Mouse (Mus musculus): ENCODE results near the gene Rpl37.
"Not testable (repeated sequence)": the region's sequence is repeated elsewhere in the genome, so short reads cannot be mapped to it uniquely, and the experiment has no call there.

Rpl37 gene

GRCm38 (mm10) chr15:5126456-5126855 lies 10.0 kb downstream of the Rpl37 start:
- DNase-seq = no peak

- no peak for DNase-seq
Measured at GRCm38 (mm10) chr15:5127487-5127886, 11.0 kb downstream of the Rpl37 start.

- DNase-seq = no peak
Measured at GRCm38 (mm10) chr15:5128176-5128940, 11.9 kb downstream of the Rpl37 start.

GRCm38 (mm10) chr15:5129111-5129805 lies 12.8 kb downstream of the Rpl37 start:
- no peak for DNase-seq

- not testable (repeated sequence) for DNase-seq
Measured at GRCm38 (mm10) chr15:5130887-5131668, 14.6 kb downstream of the Rpl37 start.

- DNase-seq = no peak
Measured at GRCm38 (mm10) chr15:5133301-5133700, 16.9 kb downstream of the Rpl37 start.

GRCm38 (mm10) chr15:5134179-5134578 lies 17.7 kb downstream of the Rpl37 start:
- no peak for DNase-seq

GRCm38 (mm10) chr15:5134945-5135483 lies 18.6 kb downstream of the Rpl37 start:
- DNase-seq = no peak

- DNase-seq = peak; percentile 20
Measured at GRCm38 (mm10) chr15:5138021-5138856, 21.8 kb downstream of the Rpl37 start.

- DNase-seq = no peak
Measured at GRCm38 (mm10) chr15:5139366-5139765, 22.9 kb downstream of the Rpl37 start.

GRCm38 (mm10) chr15:5139863-5140262 lies 23.4 kb downstream of the Rpl37 start:
- no peak for DNase-seq

- no peak for DNase-seq
Measured at GRCm38 (mm10) chr15:5140357-5140756, 23.9 kb downstream of the Rpl37 start.

GRCm38 (mm10) chr15:5142047-5142446 lies 25.6 kb downstream of the Rpl37 start:
- DNase-seq = no peak

GRCm38 (mm10) chr15:5142714-5143113 lies 26.3 kb downstream of the Rpl37 start:
- DNase-seq = no peak

- DNase-seq = peak; percentile 86
Measured at GRCm38 (mm10) chr15:5143361-5144020, 27.0 kb downstream of the Rpl37 start, which contains the start of gene Prkaa1. Prkaa1 (plus strand) TSS chr15:5143861.

GRCm38 (mm10) chr15:5144021-5144778 lies 27.8 kb downstream of the Rpl37 start:
- no peak for DNase-seq

GRCm38 (mm10) chr15:5145196-5145945 lies 28.9 kb downstream of the Rpl37 start:
- no peak for DNase-seq

GRCm38 (mm10) chr15:5149187-5149586 lies 32.7 kb downstream of the Rpl37 start:
- DNase-seq = no peak

- no peak for DNase-seq
Measured at GRCm38 (mm10) chr15:5152171-5152570, 35.7 kb downstream of the Rpl37 start.

GRCm38 (mm10) chr15:5154621-5155020 lies 38.2 kb downstream of the Rpl37 start:
- DNase-seq = no peak

Data from kidney, postnatal 14 days (tissue).